Mouse (Mus musculus) CD4-positive naive resting alpha-beta T cell, adult 76 days (primary cell): Measurements from ENCODE around the gene Ugt1a6a. TPM values are rescaled to one million over a fixed set of nuclear protein-coding genes. Genes with fewer than 3 reads are reported as not detected.

Experiments
- total RNA-seq: library from RNA; stranded (reverse); gene quantifications from one replicate; pipeline ENCODE4 v1.2.4, GENCODE M21; 2023

Ugt1a6a gene
- not detected for total RNA-seq

GRCm38 (mm10) chr1:88134457-88135011 is at the start of gene Ugt1a6a:
Gene Ugt1a6a (plus strand): TSS chr1:88134809.

GRCm38 (mm10) chr1:88087513-88087912 is 47.1 kb upstream of the Ugt1a6a start, which contains the start of gene Ugt1a8:
Gene Ugt1a8 (plus strand): TSS chr1:88087813.

GRCm38 (mm10) chr1:88094941-88095492 is 39.6 kb upstream of the Ugt1a6a start, which contains the start of gene Ugt1a7c:
Gene Ugt1a7c (plus strand): TSS chr1:88095062.

GRCm38 (mm10) chr1:88103019-88103418 is 31.6 kb upstream of the Ugt1a6a start, which contains the start of gene Ugt1a6b:
Gene Ugt1a6b (plus strand): TSS chr1:88103252.

GRCm38 (mm10) chr1:88165711-88166110 is 31.1 kb downstream of the Ugt1a6a start, which contains the start of gene Ugt1a5:
Gene Ugt1a5 (plus strand): TSS chr1:88166012.

GRCm38 (mm10) chr1:88200456-88200855 is 65.8 kb downstream of the Ugt1a6a start, which contains the start of gene Ugt1a2:
Gene Ugt1a2 (plus strand): TSS chr1:88200601.

GRCm38 (mm10) chr1:88205294-88205922 is 70.8 kb downstream of the Ugt1a6a start, which contains the start of gene Dnajb3:
Gene Dnajb3 (minus strand): TSS chr1:88205782.

GRCm38 (mm10) chr1:88211812-88212211 is 77.2 kb downstream of the Ugt1a6a start, which contains the start of gene Ugt1a1:
Gene Ugt1a1 (plus strand): TSS chr1:88211959.

GRCm38 (mm10) chr1:88226670-88227379 is 92.2 kb downstream of the Ugt1a6a start, which contains the start of gene Mroh2a:
Gene Mroh2a (plus strand): TSS chr1:88226986.

Other genes with a start within 250 kb of the Ugt1a6a start
- 21.5 TPM for gene Usp40, start 126.3 kb upstream of the Ugt1a6a start, total RNA-seq
- not detected for gene Ugt1a10, start 79.4 kb upstream of the Ugt1a6a start, total RNA-seq
- gene Ugt1a9, start 64.0 kb upstream of the Ugt1a6a start, total RNA-seq, result not detected
- gene Ugt1a8, start 47.0 kb upstream of the Ugt1a6a start, total RNA-seq, result not detected
- 0.35 TPM for gene Ugt1a7c, start 39.7 kb upstream of the Ugt1a6a start, total RNA-seq
- not detected for gene Ugt1a6b, start 31.6 kb upstream of the Ugt1a6a start, total RNA-seq
- not detected for gene Ugt1a5, start 31.2 kb downstream of the Ugt1a6a start, total RNA-seq
- not detected for gene Ugt1a2, start 65.8 kb downstream of the Ugt1a6a start, total RNA-seq
- gene Dnajb3, start 71.0 kb downstream of the Ugt1a6a start, total RNA-seq, result not detected
- gene Ugt1a1, start 77.2 kb downstream of the Ugt1a6a start, total RNA-seq, result not detected
- 0.64 TPM for gene Mroh2a, start 92.2 kb downstream of the Ugt1a6a start, total RNA-seq
- gene Hjurp, start 142.8 kb downstream of the Ugt1a6a start, total RNA-seq, result 162 TPM
- gene Trpm8, start 142.9 kb downstream of the Ugt1a6a start, total RNA-seq, result not detected